Mouse (Mus musculus) MEL (cell line): ENCODE measurements at regions not wholly inside any gene's neighbourhood (a gene's known extent, or its start where the extent isn't known, plus 50 kb on each side); places are given as distances from the start of the nearest gene placed in this dataset.

Source experiments
- DNase-seq: peaks from one replicate; pipeline ENCODE4 v3.0.0; 2011; ENCODE audit warnings: low read depth, low spot score
- H3K27ac ChIP-seq: 2 replicates; pipeline ENCODE4 v1.5.1; 2012; ENCODE audit warnings: low read depth, mild to moderate bottlenecking, control low read depth, low read length, moderate library complexity; ENCODE audit not compliant: control insufficient read depth
- H3K27me3 ChIP-seq, 2 experiments: fragments of 150-350 bp in 1 of 2; sonication (generic) in 1 of 2; 2 replicates each; pipeline ENCODE4 v1.6.1; 2012; ENCODE audit warnings: low read length in 2 of 2, mild to moderate bottlenecking in 2 of 2, improper control_type of control experiment in 1 of 2, moderate library complexity in 1 of 2; ENCODE audit not compliant: insufficient read depth in 2 of 2, control insufficient read depth in 1 of 2
- H3K36me3 ChIP-seq, 2 experiments: 2 replicates each; pipeline ENCODE4 v1.6.1; 2012 to 2014; ENCODE audit warnings: low read length in 2 of 2, improper control_type of control experiment in 1 of 2, inconsistent platforms in 1 of 2, mild to moderate bottlenecking in 1 of 2; ENCODE audit not compliant: insufficient read depth in 2 of 2, control insufficient read depth in 1 of 2
- H3K4me1 ChIP-seq, 2 experiments: fragments of 150-350 bp in 1 of 2; sonication (generic) in 1 of 2; 2 replicates each; pipeline ENCODE4 v1.6.1; 2012; ENCODE audit warnings: low read length in 2 of 2, improper control_type of control experiment in 1 of 2, mild to moderate bottlenecking in 1 of 2; ENCODE audit not compliant: insufficient read depth in 2 of 2, control insufficient read depth in 1 of 2
- H3K4me3 ChIP-seq, 2 experiments: fragments of 150-350 bp in 1 of 2; sonication (generic) in 1 of 2; 2 replicates each; pipeline ENCODE4 v1.5.1; 2012; ENCODE audit warnings: low read depth in 2 of 2, low read length in 2 of 2, mild to moderate bottlenecking in 2 of 2, moderate library complexity in 2 of 2, control low read depth in 1 of 2, improper control_type of control experiment in 1 of 2; ENCODE audit not compliant: control insufficient read depth in 1 of 2, insufficient read depth in 1 of 2
- H3K79me2 ChIP-seq: 2 replicates; pipeline ENCODE4 v1.6.1; 2012; ENCODE audit warnings: mild to moderate bottlenecking, low read length, moderate library complexity; ENCODE audit not compliant: control insufficient read depth, poor library complexity, insufficient read depth
- H3K9ac ChIP-seq: 2 replicates; pipeline ENCODE4 v1.6.1; 2012; ENCODE audit warnings: low read depth, mild to moderate bottlenecking, control low read depth, low read length, moderate library complexity; ENCODE audit not compliant: control insufficient read depth, poor library complexity, severe bottlenecking
- H3K9me3 ChIP-seq: fragments of 150-350 bp; sonication (generic); replicated peaks from 2 replicates; pipeline ENCODE4 v1.6.1; 2012; ENCODE audit warnings: mild to moderate bottlenecking, low read length, improper control_type of control experiment, moderate library complexity; ENCODE audit not compliant: insufficient read depth
- CHD1 ChIP-seq: IDR thresholded peaks from 2 replicates; pipeline ENCODE4 v1.6.1; 2012; ENCODE audit warnings: low read depth, mild to moderate bottlenecking, inconsistent platforms, low read length, improper control_type of control experiment
- CTCF ChIP-seq, 3 experiments: IDR thresholded peaks in 2 of 3; conservative IDR thresholded peaks in 1 of 3; 2 replicates each; pipeline ENCODE4 v1.5.1; 2011 to 2012; ENCODE audit warnings: low read length in 3 of 3, low read depth in 2 of 3, mild to moderate bottlenecking in 2 of 3, improper control_type of control experiment in 1 of 3, inconsistent platforms in 1 of 3, mixed read lengths in 1 of 3, moderate library complexity in 1 of 3; ENCODE audit not compliant: control insufficient read depth in 1 of 3, insufficient read depth in 1 of 3, poor library complexity in 1 of 3, severe bottlenecking in 1 of 3
- E2F4 ChIP-seq: IDR thresholded peaks from 2 replicates; pipeline ENCODE4 v1.6.1; 2011; ENCODE audit warnings: low read depth, low read length, improper control_type of control experiment, borderline replicate concordance
- ELF1 ChIP-seq: IDR thresholded peaks from 2 replicates; pipeline ENCODE4 v1.6.1; 2014; ENCODE audit warnings: low read depth, mild to moderate bottlenecking, inconsistent platforms, low read length, improper control_type of control experiment, moderate library complexity
- EP300 ChIP-seq, 2 experiments: IDR thresholded peaks; 2 replicates each; pipeline ENCODE4 v1.6.1; 2011; ENCODE audit warnings: improper control_type of control experiment in 2 of 2, low read length in 2 of 2, low read depth in 1 of 2, mild to moderate bottlenecking in 1 of 2
- GABPA ChIP-seq: IDR thresholded peaks from 2 replicates; pipeline ENCODE4 v1.6.1; 2012; ENCODE audit warnings: low read depth, mild to moderate bottlenecking, inconsistent platforms, low read length, improper control_type of control experiment, moderate library complexity
- HCFC1 ChIP-seq: IDR thresholded peaks from 2 replicates; pipeline ENCODE4 v1.6.1; 2012; ENCODE audit warnings: low read depth, mild to moderate bottlenecking, inconsistent platforms, low read length, improper control_type of control experiment, moderate library complexity
- MAFK ChIP-seq: IDR thresholded peaks from 2 replicates; pipeline ENCODE4 v1.6.1; 2011; ENCODE audit warnings: low read depth, mild to moderate bottlenecking, low read length, improper control_type of control experiment, borderline replicate concordance
- MAZ ChIP-seq: IDR thresholded peaks from 2 replicates; pipeline ENCODE4 v1.6.1; 2012; ENCODE audit warnings: low read depth, mild to moderate bottlenecking, inconsistent platforms, low read length, improper control_type of control experiment
- MEF2A ChIP-seq: IDR thresholded peaks from 2 replicates; pipeline ENCODE4 v1.6.1; 2014; ENCODE audit warnings: low read depth, mild to moderate bottlenecking, inconsistent platforms, low read length, improper control_type of control experiment; ENCODE audit not compliant: poor library complexity, insufficient replicate concordance, severe bottlenecking; ENCODE audit errors: extremely low read depth
- MYC ChIP-seq: IDR thresholded peaks from 2 replicates; pipeline ENCODE4 v1.6.1; 2011; ENCODE audit warnings: low read depth, mild to moderate bottlenecking, low read length, improper control_type of control experiment, moderate library complexity
- POLR2A ChIP-seq, 2 experiments: IDR thresholded peaks; 2 replicates each; pipeline ENCODE4 v1.6.1; 2011 to 2012; ENCODE audit warnings: low read length in 2 of 2, mild to moderate bottlenecking in 2 of 2, control low read depth in 1 of 2, improper control_type of control experiment in 1 of 2, low read depth in 1 of 2, moderate library complexity in 1 of 2; ENCODE audit not compliant: control insufficient read depth in 1 of 2, insufficient read depth in 1 of 2, poor library complexity in 1 of 2
- POLR2AphosphoS2 ChIP-seq: IDR thresholded peaks from 2 replicates; pipeline ENCODE4 v1.6.1; 2011; ENCODE audit warnings: low read length, improper control_type of control experiment
- POLR2AphosphoS5 ChIP-seq: IDR thresholded peaks from 2 replicates; pipeline ENCODE4 v1.6.1; 2012; ENCODE audit warnings: low read depth, borderline replicate concordance, mild to moderate bottlenecking, inconsistent platforms, low read length, moderate library complexity, mixed read lengths
- RAD21 ChIP-seq: IDR thresholded peaks from 2 replicates; pipeline ENCODE4 v1.6.1; 2011; ENCODE audit warnings: mild to moderate bottlenecking, low read depth, low read length, improper control_type of control experiment
- SMC3 ChIP-seq: IDR thresholded peaks from 2 replicates; pipeline ENCODE4 v1.6.1; 2011; ENCODE audit warnings: low read depth, low read length, improper control_type of control experiment
- TAL1 ChIP-seq: IDR thresholded peaks from 2 replicates; pipeline ENCODE4 v1.6.1; 2012; ENCODE audit warnings: mild to moderate bottlenecking, inconsistent platforms, low read length, moderate library complexity, mixed read lengths
- TCF12 ChIP-seq: IDR thresholded peaks from 2 replicates; pipeline ENCODE4 v1.6.1; 2014; ENCODE audit warnings: low read depth, mild to moderate bottlenecking, inconsistent platforms, low read length, improper control_type of control experiment, moderate library complexity
- UBTF ChIP-seq: IDR thresholded peaks from 2 replicates; pipeline ENCODE4 v1.6.1; 2012; ENCODE audit warnings: low read depth, mild to moderate bottlenecking, inconsistent platforms, low read length, improper control_type of control experiment, moderate library complexity, borderline replicate concordance; ENCODE audit not compliant: insufficient read depth
- USF1 ChIP-seq: IDR thresholded peaks from 2 replicates; pipeline ENCODE4 v1.6.1; 2014; ENCODE audit warnings: low read depth, mild to moderate bottlenecking, inconsistent platforms, low read length, improper control_type of control experiment, moderate library complexity
- USF2 ChIP-seq, 2 experiments: IDR thresholded peaks; 2 replicates each; pipeline ENCODE4 v1.6.1; 2011 to 2012; ENCODE audit warnings: improper control_type of control experiment in 2 of 2, low read length in 2 of 2, borderline replicate concordance in 1 of 2, inconsistent platforms in 1 of 2, low read depth in 1 of 2, mild to moderate bottlenecking in 1 of 2; ENCODE audit not compliant: insufficient read depth in 1 of 2

DNA sequence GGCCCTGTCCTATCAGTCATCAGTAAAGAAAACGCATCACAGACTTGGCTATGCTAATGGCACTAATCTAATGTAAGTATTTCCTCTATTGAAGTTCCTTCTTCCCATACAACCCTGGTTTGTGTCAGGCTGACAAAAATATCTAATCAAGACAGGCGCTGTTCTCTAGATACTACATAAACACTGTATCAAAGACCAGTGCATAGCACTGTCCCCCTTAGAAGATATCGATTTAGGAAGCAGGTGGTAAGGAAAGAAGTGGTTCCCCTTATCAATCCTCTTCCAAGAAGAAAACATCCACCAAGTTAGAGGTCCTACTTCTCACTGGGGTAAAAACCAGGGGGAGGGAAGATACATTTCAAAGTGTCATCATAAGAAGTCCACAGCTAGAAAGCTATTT is 97.5 kb downstream of the Rchy1 start (continued):
- no peak for TF ChIP-seq MEF2A
- TF ChIP-seq TAL1: peak; percentile 77
- no peak for TF ChIP-seq USF2 (IDR thresholded peaks at IDR 0.05; ENCODE audit: borderline replicate concordance in 1 of 2, insufficient read depth in 1 of 2, low read depth in 1 of 2, low read length in 2 of 2)
- no peak for TF ChIP-seq POLR2AphosphoS5
- TF ChIP-seq CHD1: no peak
- no peak for TF ChIP-seq E2F4
- no peak for TF ChIP-seq MAZ
- no peak for TF ChIP-seq GABPA
- 0 out of 2 replicates have a peak, but pooled peaks have one; percentile 23 for TF ChIP-seq HCFC1
- TF ChIP-seq USF1: no peak
- peak; percentile 76; the same call in 1 of the 2 replicates for TF ChIP-seq MYC
- TF ChIP-seq POLR2AphosphoS2: no peak
- TF ChIP-seq ELF1: no peak
- peak; percentile 97 for TF ChIP-seq TCF12
- TF ChIP-seq POLR2A (IDR thresholded peaks at IDR 0.05; ENCODE audit: control insufficient read depth in 1 of 2, insufficient read depth in 1 of 2, low read depth in 1 of 2, low read length in 2 of 2, poor library complexity in 1 of 2): no peak
- no peak; the same call in 1 of the 2 replicates for TF ChIP-seq RAD21
- TF ChIP-seq MAFK: peak; percentile 61; the same call in 1 of the 2 replicates
- TF ChIP-seq EP300 (IDR thresholded peaks at IDR 0.05; ENCODE audit: low read depth in 1 of 2, low read length in 2 of 2): peak; percentile 97 to 98

DNA sequence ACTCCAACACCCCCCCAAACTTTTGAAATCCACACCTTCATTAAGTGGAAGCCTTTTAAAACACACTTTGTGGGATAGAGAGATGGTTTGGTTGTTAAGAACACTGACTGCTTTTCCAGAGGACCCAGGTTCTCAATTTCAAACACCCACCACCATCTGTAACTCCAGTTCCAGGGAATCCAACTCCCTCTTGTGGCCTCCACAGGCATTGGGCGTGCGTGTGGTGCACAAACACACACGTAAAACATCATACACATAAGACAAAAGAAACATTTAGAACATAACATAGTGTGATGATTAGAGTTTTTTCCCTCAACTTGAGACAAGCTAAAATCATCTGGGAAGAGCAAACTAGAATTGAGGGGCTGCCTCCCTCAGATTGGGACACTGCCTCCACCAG is 100.0 kb downstream of the Rchy1 start:
- peaks cover 23 to 46% of the 10 kb centered on the region in 2 experiments for H3K4me1 ChIP-seq
- H3K9me3 ChIP-seq: no peaks in the 10 kb centered on the region
- H3K36me3 ChIP-seq: peaks cover 0 to 41% of the 10 kb centered on the region in 2 experiments; a peak in 2 of 4 replicates
- H3K27me3 ChIP-seq: no peaks in the 10 kb centered on the region
- TF ChIP-seq UBTF (no peak), RAD21 (peak; percentile 27), CTCF (IDR thresholded peaks at IDR 0.05 in 2 of 3, conservative IDR thresholded peaks at IDR 0.05 in 1 of 3; ENCODE audit: control insufficient read depth in 1 of 3, insufficient read depth in 1 of 3, low read depth in 2 of 3, low read length in 3 of 3, poor library complexity in 1 of 3, severe bottlenecking in 1 of 3) (peak in 2 of 3 experiments; percentile 29 to 34; a peak in 5 of 6 replicates), SMC3 (peak; percentile 20; the same call in 1 of the 2 replicates)
- peak overlapping the region; percentile 82 for H3K27ac ChIP-seq
- H3K4me3 ChIP-seq: no peak overlapping the region
- no peaks in the 10 kb centered on the region for H3K79me2 ChIP-seq
- no peak overlapping the region for H3K9ac ChIP-seq
- peak; percentile 54 for DNase-seq
